Mouse (Mus musculus): ENCODE results near the gene Aar2.

DNA sequence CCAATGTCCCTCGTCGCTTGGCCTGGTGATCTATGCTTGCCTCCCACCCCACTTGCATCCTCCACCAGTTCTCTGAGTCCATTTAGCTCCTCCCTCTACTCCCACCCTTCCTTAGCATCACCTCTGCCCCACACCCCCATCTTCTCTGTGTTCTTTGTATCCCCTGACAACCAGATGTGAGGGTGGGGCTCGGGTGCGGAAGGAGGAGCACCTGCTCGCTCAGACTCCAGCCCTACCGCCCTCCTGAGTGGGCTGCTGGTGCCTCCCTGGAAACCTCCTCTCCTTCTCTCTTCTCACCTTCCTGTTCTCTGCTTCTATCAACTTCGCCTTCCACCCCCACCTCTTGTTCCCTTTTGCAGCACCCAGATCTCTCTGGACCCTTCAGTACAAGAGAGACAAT lies 35.4 kb upstream of the Aar2 start:
- no peak for TF ChIP-seq CTCF (IDR thresholded peaks at IDR 0.05; ENCODE audit: borderline replicate concordance, insufficient read depth, low read depth, low read length)
- no peak for TF ChIP-seq POLR2A (IDR thresholded peaks at IDR 0.05; ENCODE audit: borderline replicate concordance, insufficient read depth, low read length)

Measured in cerebellum, adult 2 months (tissue).